Mouse (Mus musculus) limb, embryonic 14.5 days (tissue): Measurements from ENCODE around the gene Fh1. TPM values are rescaled to one million over a fixed set of nuclear protein-coding genes. Genes with fewer than 3 reads are reported as not detected.
A peak's percentile ranks its signal among the peaks of the same experiment; 100 is the strongest.

ENCODE experiments used
- ATAC-seq: fragments of 200-750 bp; cut with Nextera tagmentation; 2 replicates; pipeline ENCODE4 v1.8.0; 2017; ENCODE audit warnings: low read depth, moderate number of reproducible peaks, moderate TSS enrichment; ENCODE audit not compliant: low FRiP score
- DNase-seq: peaks from one replicate; pipeline ENCODE4 v3.0.0-alpha.2; 2015; ENCODE audit warnings: low spot score
- H3K27ac ChIP-seq: fragments of 300-500 bp; sonication (generic); replicated peaks from 2 replicates; pipeline ENCODE4 v1.5.1; 2014; ENCODE audit warnings: low read depth, mild to moderate bottlenecking, low read length, moderate library complexity, mixed read lengths
- H3K27me3 ChIP-seq: fragments of 300-500 bp; sonication (generic); 2 replicates; pipeline ENCODE4 v1.6.1; 2014; ENCODE audit warnings: low read length, mixed read lengths; ENCODE audit not compliant: control insufficient read depth, insufficient read depth
- H3K36me3 ChIP-seq: fragments of 300-500 bp; sonication (generic); 2 replicates; pipeline ENCODE4 v1.6.1; 2014; ENCODE audit warnings: mild to moderate bottlenecking, low read length, moderate library complexity, mixed read lengths; ENCODE audit not compliant: control insufficient read depth, insufficient read depth
- H3K4me1 ChIP-seq: fragments of 300-500 bp; sonication (generic); 2 replicates; pipeline ENCODE4 v1.6.1; 2014; ENCODE audit warnings: antibody characterized with exemption, low read length, mixed read lengths; ENCODE audit not compliant: control insufficient read depth, insufficient read depth
- H3K4me2 ChIP-seq: fragments of 300-500 bp; sonication (generic); replicated peaks from 2 replicates; pipeline ENCODE4 v1.6.1; 2014; ENCODE audit warnings: low read depth, mild to moderate bottlenecking, low read length, moderate library complexity; ENCODE audit not compliant: severe bottlenecking
- H3K4me3 ChIP-seq: fragments of 300-500 bp; sonication (generic); replicated peaks from 2 replicates; pipeline ENCODE4 v1.5.1; 2014; ENCODE audit warnings: low read length
- H3K9ac ChIP-seq: fragments of 300-500 bp; sonication (generic); 2 replicates; pipeline ENCODE4 v1.6.1; 2014; ENCODE audit warnings: mild to moderate bottlenecking, low read depth, low read length, moderate library complexity; ENCODE audit not compliant: severe bottlenecking
- H3K9me3 ChIP-seq: fragments of 300-500 bp; sonication (generic); 2 replicates; pipeline ENCODE4 v1.6.1; 2016; ENCODE audit warnings: low read length; ENCODE audit not compliant: control insufficient read depth
- POLR2A ChIP-seq: fragments of 200-500 bp; IDR thresholded peaks from 2 replicates; pipeline ENCODE4 v1.8.0; 2012; ENCODE audit warnings: inconsistent platforms, mild to moderate bottlenecking, moderate library complexity, borderline replicate concordance; ENCODE audit not compliant: insufficient read depth, insufficient read length; ENCODE audit errors: extremely low read depth
- WGBS: fragments of 180-500 bp; shearing (Covaris S2); extraction: QIAGEN DNeasy Blood & Tissue Kit; methylation state at CpG from one replicate; pipeline ENCODE4 v1.1.7; 2014; 5-methylcytosine and 5-hydroxymethylcytosine counted together
- polyA plus RNA-seq, 2 experiments: library from polyadenylated mRNA; depleted of rRNA in 1 of 2; stranded (reverse) in 1 of 2; unstranded in 1 of 2; fragments of >200 nt; fragmentation: Nextera tagmentation in 1 of 2; extraction: Ambion mirVana in 1 of 2; gene quantifications; 2 replicates each; pipeline versions ENCODE4 v1.2.1 to v1.2.3; 2012 to 2014

The Fh1 gene
- polyA plus RNA-seq, 2 experiments: 85.1 to 113 TPM

DNA sequence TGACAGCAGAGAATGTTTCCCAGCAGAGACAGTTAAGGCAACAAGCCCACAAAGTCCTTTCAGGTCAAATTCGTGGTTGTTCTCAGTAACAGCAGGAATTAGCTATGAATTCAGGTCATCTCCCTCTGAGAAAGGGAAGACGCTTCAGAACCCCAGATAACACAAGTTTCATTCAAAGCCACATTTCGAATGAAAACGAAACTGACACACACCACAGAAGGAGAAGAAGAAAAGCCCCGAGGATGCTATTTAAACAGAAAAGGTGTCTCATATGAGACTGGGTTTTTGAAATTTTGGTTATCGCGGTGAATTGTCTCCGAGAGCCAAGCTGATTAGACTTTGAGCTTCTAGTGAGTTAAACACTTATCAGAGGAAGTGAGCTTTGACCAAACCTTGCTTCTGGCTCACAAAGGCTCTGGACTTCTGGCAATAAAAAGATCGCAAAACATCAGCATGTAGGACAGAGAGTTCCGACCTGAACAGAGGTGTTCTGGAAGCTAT is 6.3 kb upstream of the Fh1 start:
- DNase-seq (no peak), ATAC-seq (no peak)
- H3K36me3 ChIP-seq: no peaks in the 10 kb centered on the region
- no peak overlapping the region for H3K27ac ChIP-seq
- H3K9ac ChIP-seq: no peak overlapping the region
- H3K4me3 ChIP-seq: no peak overlapping the region
- H3K9me3 ChIP-seq: no peaks in the 10 kb centered on the region
- 78% methylated on average over 10 of the region's 10 CpGs for WGBS
- H3K4me1 ChIP-seq: no peaks in the 10 kb centered on the region
- no peak for TF ChIP-seq POLR2A
- no peaks in the 10 kb centered on the region for H3K27me3 ChIP-seq
- no peak overlapping the region for H3K4me2 ChIP-seq

DNA sequence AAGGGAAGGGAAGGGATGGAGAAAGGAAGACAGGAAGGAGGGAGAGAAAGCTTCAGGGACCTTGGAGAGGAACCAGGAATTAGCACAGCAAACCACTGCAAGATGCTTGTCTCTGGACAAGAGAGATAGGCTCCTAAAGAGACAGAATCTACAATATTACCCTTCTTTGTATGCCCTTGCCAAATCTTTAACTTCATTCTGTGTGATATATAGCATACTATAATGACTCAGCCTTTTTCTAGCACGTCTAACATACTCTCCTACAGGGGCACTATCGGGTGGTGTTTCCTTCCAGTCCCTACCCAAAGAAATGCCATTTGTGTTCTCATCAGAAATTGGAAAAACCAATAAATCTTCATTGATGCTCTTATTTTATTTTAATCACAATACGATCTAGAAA is 5.6 kb upstream of the Fh1 start:
- Histone ChIP-seq H3K36me3 (no peaks in the 10 kb centered on the region), H3K4me1 (no peaks in the 10 kb centered on the region), H3K27ac (no peak overlapping the region), H3K27me3 (no peaks in the 10 kb centered on the region), H3K9me3 (no peaks in the 10 kb centered on the region), H3K4me2 (no peak overlapping the region), H3K4me3 (no peak overlapping the region), H3K9ac (no peak overlapping the region)
- DNase-seq (no peak), ATAC-seq (no peak)
- no peak for TF ChIP-seq POLR2A
- WGBS: 79% methylated on average over 3 of the region's 3 CpGs

DNA sequence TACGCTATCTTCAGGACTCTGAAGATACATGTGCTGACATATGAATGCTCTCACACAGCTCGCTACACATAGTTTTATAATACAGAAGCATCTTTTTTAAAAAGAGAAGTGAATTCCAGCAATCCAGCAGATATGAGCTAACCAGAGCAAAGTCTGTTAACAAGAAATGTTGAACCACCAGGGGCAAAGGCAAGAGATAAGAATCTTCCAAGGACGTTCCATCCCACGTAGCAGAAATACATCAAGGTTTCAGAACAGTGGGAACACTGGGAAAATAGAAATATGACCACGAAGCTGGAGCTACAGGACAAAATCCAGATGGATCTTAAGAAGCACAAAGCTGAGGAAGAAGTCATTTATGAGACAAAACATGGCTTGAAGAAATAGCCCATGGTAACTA is 4.9 kb upstream of the Fh1 start:
- Histone ChIP-seq H3K36me3 (no peaks in the 10 kb centered on the region), H3K27ac (no peak overlapping the region), H3K9ac (no peak overlapping the region), H3K4me2 (no peak overlapping the region), H3K9me3 (no peaks in the 10 kb centered on the region), H3K4me1 (no peaks in the 10 kb centered on the region), H3K27me3 (no peaks in the 10 kb centered on the region), H3K4me3 (no peak overlapping the region)
- WGBS: 86% methylated on average over 5 of the region's 5 CpGs
- DNase-seq: no peak
- ATAC-seq: no peak
- TF ChIP-seq POLR2A: no peak

DNA sequence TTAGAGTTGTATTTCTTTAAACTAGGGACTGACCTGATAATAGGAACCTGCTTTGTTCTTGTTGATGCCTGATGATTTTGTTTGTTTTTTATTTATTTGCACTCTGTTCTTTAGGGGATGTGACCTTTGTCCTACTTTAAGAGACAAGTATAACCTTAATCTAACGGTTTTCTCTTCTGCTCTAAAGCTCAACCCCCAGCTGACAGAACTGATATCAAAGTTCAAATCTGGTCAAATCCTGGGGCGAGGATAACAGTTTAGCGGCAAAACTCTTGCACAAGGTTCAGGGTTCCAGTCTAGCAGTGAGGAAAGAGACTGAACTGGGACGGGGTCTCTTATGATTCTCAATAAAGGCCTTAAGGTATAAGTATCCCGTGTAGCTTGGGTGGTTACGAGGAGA is 3.8 kb upstream of the Fh1 start:
- H3K4me2 ChIP-seq: no peak overlapping the region
- WGBS: 80% methylated on average over 6 of the region's 6 CpGs
- H3K4me1 ChIP-seq: peaks cover 4% of the 10 kb centered on the region
- no peak overlapping the region for H3K4me3 ChIP-seq
- no peaks in the 10 kb centered on the region for H3K36me3 ChIP-seq
- ATAC-seq: no peak
- no peak for TF ChIP-seq POLR2A
- H3K27ac ChIP-seq: no peak overlapping the region
- H3K9ac ChIP-seq: no peak overlapping the region
- H3K27me3 ChIP-seq: no peaks in the 10 kb centered on the region
- DNase-seq: no peak
- no peaks in the 10 kb centered on the region for H3K9me3 ChIP-seq

DNA sequence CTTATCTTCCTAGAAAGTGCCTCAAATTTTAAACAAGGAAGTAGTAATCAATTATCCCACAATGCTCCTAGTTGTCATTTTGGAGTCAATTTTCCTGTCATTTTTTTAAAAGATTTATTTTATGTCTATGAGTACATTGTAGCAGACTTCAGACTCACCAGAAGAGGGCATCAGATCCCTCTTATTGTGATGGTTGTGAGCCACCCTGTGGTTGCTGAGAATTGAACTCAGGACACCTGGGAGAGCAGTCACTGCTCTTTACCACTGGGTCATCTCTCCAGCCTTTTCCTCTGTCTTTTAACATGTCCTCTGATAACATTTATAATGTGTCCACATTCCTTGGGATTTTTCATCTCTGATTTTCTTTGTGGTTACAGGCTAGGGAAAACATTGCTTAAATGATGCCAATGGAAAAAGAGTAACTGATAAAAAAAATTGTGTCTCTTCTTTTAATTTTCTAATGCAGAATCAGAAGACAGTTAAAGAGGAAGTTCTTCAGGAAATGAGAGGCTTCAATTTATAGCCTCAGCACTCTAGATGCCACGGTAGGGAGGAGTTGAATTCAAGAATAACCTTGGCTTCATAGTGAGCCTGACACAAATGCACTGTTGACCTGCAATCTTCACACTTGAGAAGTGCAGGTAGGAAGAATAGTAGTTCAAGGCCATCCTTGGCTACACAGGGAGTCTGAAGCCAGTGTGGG is 706 bp upstream of the Fh1 start:
- no peak for TF ChIP-seq POLR2A
- peak overlapping the region; percentile 76 for H3K4me3 ChIP-seq
- H3K36me3 ChIP-seq: no peaks in the 10 kb centered on the region
- DNase-seq (peak; percentile 61), ATAC-seq (no peak; the same call in 1 of the 2 replicates)
- no peak overlapping the region; the same call in 1 of the 2 replicates for H3K9ac ChIP-seq
- H3K9me3 ChIP-seq: no peaks in the 10 kb centered on the region
- peak overlapping the region; percentile 79 for H3K4me2 ChIP-seq
- H3K27me3 ChIP-seq: no peaks in the 10 kb centered on the region
- H3K27ac ChIP-seq: peak overlapping the region; percentile 56
- H3K4me1 ChIP-seq: peaks cover 6% of the 10 kb centered on the region
- WGBS: 90% methylated on average over 1 of the region's 1 CpGs
